Mouse (Mus musculus) forebrain, embryonic 14.5 days (tissue): ENCODE measurements around the gene Srxn1. TPM values are rescaled to one million over a fixed set of nuclear protein-coding genes. Genes with fewer than 3 reads are reported as not detected.

Source experiments
- ATAC-seq: fragments of 200-750 bp; cut with Nextera tagmentation; 2 replicates; pipeline ENCODE4 v1.8.0; 2017; ENCODE audit warnings: mild to moderate bottlenecking, moderate library complexity
- DNase-seq: peaks from one replicate; pipeline ENCODE4 v3.0.0-alpha.2; 2015; ENCODE audit warnings: low spot score
- H3K27ac ChIP-seq: fragments of 300-500 bp; sonication (generic); 2 replicates; pipeline ENCODE4 v1.5.1; 2014; ENCODE audit warnings: low read depth, mild to moderate bottlenecking, control low read depth, low read length, moderate library complexity
- H3K27me3 ChIP-seq: fragments of 300-500 bp; sonication (generic); replicated peaks from 2 replicates; pipeline ENCODE4 v1.6.1; 2014; ENCODE audit warnings: low read length, control low read depth, mixed read lengths; ENCODE audit not compliant: control insufficient read depth, insufficient read depth
- H3K36me3 ChIP-seq: fragments of 300-500 bp; sonication (generic); 2 replicates; pipeline ENCODE4 v1.6.1; 2014; ENCODE audit warnings: low read length, control low read depth; ENCODE audit not compliant: control insufficient read depth, insufficient read depth
- H3K4me1 ChIP-seq: fragments of 300-500 bp; sonication (generic); 2 replicates; pipeline ENCODE4 v1.6.1; 2014; ENCODE audit warnings: antibody characterized with exemption, low read length, control low read depth; ENCODE audit not compliant: control insufficient read depth, insufficient read depth
- H3K4me2 ChIP-seq: fragments of 300-500 bp; sonication (generic); 2 replicates; pipeline ENCODE4 v1.6.1; 2014; ENCODE audit warnings: mild to moderate bottlenecking, control low read depth, low read length
- H3K4me3 ChIP-seq: fragments of 300-500 bp; sonication (generic); 2 replicates; pipeline ENCODE4 v1.5.1; 2014; ENCODE audit warnings: low read depth, low read length, control low read depth
- H3K9ac ChIP-seq: fragments of 300-500 bp; sonication (generic); 2 replicates; pipeline ENCODE4 v1.6.1; 2014; ENCODE audit warnings: mild to moderate bottlenecking, low read length, control low read depth, moderate library complexity
- H3K9me3 ChIP-seq: fragments of 300-500 bp; sonication (generic); replicated peaks from 2 replicates; pipeline ENCODE4 v1.6.1; 2016; ENCODE audit warnings: low read length, control low read depth, mixed read lengths; ENCODE audit not compliant: control insufficient read depth
- WGBS: fragments of 180-500 bp; shearing (Covaris S2); extraction: QIAGEN DNeasy Blood & Tissue Kit; methylation state at CpG from one replicate; pipeline ENCODE4 v1.1.7; 2014; 5-methylcytosine and 5-hydroxymethylcytosine counted together
- polyA plus RNA-seq: library from polyadenylated mRNA; unstranded; fragments of >200 nt; fragmentation: Nextera tagmentation; extraction: Ambion mirVana; gene quantifications from 2 replicates; pipeline ENCODE4 v1.2.1, GENCODE M21; 2014

Gene Srxn1
- polyA plus RNA-seq, 1 experiment from 2014 or later: 12.0 TPM

DNA sequence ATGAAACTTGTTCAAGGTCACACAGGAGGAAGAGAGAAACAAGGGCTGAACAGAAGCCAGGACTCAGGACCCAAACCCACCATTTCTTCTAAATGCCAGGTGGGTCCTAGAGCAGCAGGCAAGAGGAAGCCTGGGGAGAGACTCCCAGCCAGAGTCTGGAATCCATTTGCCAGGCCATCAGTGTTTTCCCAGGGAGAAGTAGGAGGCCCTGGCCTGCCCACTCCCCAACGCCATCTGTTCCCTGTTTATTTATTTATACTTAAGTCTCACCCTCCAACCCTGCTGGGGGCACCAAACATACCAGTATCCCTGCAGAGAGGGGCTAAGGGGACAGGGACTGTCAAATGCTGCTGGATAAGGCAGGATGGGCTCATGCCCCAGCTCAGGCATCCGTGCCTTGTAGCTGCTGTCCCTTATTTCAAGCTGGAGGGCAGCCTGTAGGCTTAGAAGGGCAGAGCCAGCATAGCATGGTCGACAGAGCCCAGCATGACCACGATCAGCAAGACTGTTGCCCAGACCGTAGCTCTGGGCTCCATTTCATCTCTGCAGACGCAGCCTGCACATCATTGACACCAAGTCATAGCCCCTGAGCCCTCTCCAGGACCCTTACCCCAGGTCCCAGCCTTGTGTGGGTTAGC is 14.0 kb downstream of the Srxn1 start:
- DNase-seq (no peak), ATAC-seq (no peak)
- no peaks in the 10 kb centered on the region for H3K36me3 ChIP-seq
- H3K9ac ChIP-seq: no peak overlapping the region
- H3K27ac ChIP-seq: no peak overlapping the region
- WGBS: 65% methylated on average over 6 of the region's 6 CpGs
- no peaks in the 10 kb centered on the region for H3K9me3 ChIP-seq
- H3K4me3 ChIP-seq: no peak overlapping the region
- H3K27me3 ChIP-seq: no peaks in the 10 kb centered on the region
- no peak overlapping the region for H3K4me2 ChIP-seq
- peaks cover 6% of the 10 kb centered on the region; the same call in 1 of the 2 replicates for H3K4me1 ChIP-seq

DNA sequence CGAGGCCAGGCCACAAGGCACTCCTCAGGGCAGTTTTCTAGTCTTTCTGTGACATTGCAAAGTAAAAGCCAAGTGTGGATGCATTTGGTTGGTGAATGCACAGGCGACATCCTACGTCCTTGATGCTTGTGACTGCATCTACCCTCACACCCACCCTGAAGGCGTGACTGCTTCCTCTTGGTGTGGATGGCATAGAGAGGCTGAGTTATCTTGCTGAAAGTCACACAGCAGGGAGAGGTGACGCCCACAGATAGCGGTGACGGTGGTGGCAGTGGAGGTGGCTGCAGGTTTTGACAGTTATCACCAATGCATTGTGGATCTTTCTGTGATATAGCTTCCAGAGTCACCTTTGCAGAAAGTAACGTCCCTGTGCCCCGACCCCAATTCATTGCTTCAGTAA is 17.6 kb downstream of the Srxn1 start:
- H3K36me3 ChIP-seq: no peaks in the 10 kb centered on the region
- no peak overlapping the region for H3K4me2 ChIP-seq
- no peaks in the 10 kb centered on the region for H3K27me3 ChIP-seq
- WGBS: 80% methylated on average over 9 of the region's 9 CpGs
- no peak overlapping the region for H3K4me3 ChIP-seq
- ATAC-seq (no peak), DNase-seq (no peak)
- no peaks in the 10 kb centered on the region for H3K9me3 ChIP-seq
- H3K27ac ChIP-seq: no peak overlapping the region
- no peaks in the 10 kb centered on the region for H3K4me1 ChIP-seq
- H3K9ac ChIP-seq: no peak overlapping the region

DNA sequence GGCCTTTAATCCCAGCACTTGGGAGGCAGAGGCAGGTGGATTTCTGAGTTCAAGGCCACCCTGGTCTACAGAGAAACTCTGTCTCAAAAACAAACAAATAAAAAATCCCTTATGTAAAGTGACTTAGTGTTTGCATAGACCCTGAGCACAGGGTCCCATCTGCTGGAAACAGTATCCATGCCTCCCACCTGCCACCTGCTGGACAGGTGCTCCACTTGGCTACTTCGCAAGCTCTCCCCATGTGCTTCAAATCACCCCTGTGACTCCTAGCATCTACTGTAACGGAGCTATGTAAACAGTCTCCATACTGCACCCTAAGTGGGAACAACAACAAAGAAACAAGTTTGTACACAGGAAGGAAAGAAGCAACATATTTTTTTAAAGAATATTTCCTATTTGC is 23.3 kb downstream of the Srxn1 start:
- Histone ChIP-seq H3K9ac (no peak overlapping the region), H3K9me3 (no peaks in the 10 kb centered on the region), H3K4me2 (no peak overlapping the region), H3K36me3 (no peaks in the 10 kb centered on the region), H3K27me3 (no peaks in the 10 kb centered on the region), H3K4me1 (no peaks in the 10 kb centered on the region), H3K4me3 (no peak overlapping the region), H3K27ac (no peak overlapping the region)
- DNase-seq (no peak), ATAC-seq (no peak)
- WGBS: 71% methylated on average over 2 of the region's 2 CpGs

DNA sequence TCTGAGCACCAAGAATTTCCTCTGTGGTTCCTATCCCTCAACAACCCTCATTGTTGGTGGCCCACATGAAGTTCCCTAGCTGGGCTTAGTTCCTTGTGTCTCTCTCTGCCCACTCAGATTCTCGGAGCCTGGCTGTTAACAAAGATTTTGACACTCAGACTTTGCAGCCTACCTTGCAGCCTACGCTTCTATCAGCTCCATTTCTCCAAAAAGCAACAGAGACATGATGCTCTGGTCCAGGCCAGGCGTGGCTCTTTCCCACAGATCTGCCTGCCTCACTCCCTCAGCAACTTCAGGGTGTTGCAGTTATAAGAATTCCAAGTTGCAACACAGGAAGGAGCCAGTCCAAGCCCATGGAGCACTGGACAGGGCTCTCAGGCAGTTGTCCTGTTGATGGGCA is 24.5 kb downstream of the Srxn1 start:
- no peak for DNase-seq
- H3K27me3 ChIP-seq: no peaks in the 10 kb centered on the region
- no peaks in the 10 kb centered on the region for H3K4me1 ChIP-seq
- no peak overlapping the region for H3K27ac ChIP-seq
- H3K4me3 ChIP-seq: no peak overlapping the region
- no peak for ATAC-seq
- no peaks in the 10 kb centered on the region for H3K9me3 ChIP-seq
- WGBS: 67% methylated on average over 3 of the region's 3 CpGs
- H3K36me3 ChIP-seq: no peaks in the 10 kb centered on the region
- no peak overlapping the region for H3K9ac ChIP-seq
- no peak overlapping the region for H3K4me2 ChIP-seq

DNA sequence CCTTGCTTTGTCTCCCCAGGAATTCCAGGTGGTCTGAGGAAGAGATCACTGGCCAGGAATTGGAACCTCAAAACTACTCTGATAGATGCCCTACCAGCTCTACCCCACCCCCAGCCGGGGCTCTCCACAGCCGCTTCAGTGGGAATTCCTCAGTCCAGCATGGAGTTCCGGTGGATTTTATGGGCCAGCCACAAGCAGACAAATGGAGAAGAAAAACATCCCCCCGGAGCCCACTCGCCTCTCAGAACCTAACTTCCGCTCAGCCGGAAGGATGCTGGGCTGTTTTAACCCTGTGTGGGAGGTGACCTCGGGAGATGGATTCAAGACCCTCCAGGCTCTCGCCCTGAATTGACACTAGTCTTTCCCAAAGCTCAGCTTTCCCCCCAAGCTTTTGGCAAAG is 26.7 kb downstream of the Srxn1 start:
- Histone ChIP-seq H3K9me3 (no peaks in the 10 kb centered on the region), H3K4me2 (no peak overlapping the region), H3K27me3 (no peaks in the 10 kb centered on the region), H3K27ac (no peak overlapping the region), H3K4me1 (no peaks in the 10 kb centered on the region), H3K4me3 (no peak overlapping the region), H3K36me3 (no peaks in the 10 kb centered on the region), H3K9ac (no peak overlapping the region)
- ATAC-seq: no peak
- WGBS: 76% methylated on average over 9 of the region's 9 CpGs
- DNase-seq: no peak

DNA sequence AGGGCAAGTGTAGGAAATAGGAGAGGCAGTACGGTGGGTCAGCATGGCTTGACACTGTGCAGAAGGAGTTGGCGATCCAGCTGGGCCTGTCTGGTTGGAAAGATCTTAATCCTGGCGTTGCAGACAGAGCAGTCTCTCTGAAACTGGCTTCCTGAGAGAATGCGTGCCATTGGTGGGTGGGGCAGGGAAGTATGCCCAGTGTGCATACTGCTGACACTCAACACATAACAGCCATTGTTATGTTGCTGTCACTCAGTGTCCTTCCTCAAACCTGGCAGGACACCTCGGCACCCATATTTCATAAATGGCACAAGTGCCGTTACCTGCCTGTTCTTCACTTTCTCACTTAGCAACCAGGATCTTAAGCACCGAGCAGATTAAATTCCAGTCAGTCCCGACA is 27.4 kb downstream of the Srxn1 start:
- no peaks in the 10 kb centered on the region for H3K27me3 ChIP-seq
- ATAC-seq (no peak), DNase-seq (no peak)
- 81% methylated on average over 8 of the region's 8 CpGs for WGBS
- no peak overlapping the region for H3K27ac ChIP-seq
- no peak overlapping the region for H3K9ac ChIP-seq
- H3K36me3 ChIP-seq: no peaks in the 10 kb centered on the region
- H3K4me1 ChIP-seq: no peaks in the 10 kb centered on the region
- no peaks in the 10 kb centered on the region for H3K9me3 ChIP-seq
- H3K4me2 ChIP-seq: no peak overlapping the region
- no peak overlapping the region for H3K4me3 ChIP-seq

DNA sequence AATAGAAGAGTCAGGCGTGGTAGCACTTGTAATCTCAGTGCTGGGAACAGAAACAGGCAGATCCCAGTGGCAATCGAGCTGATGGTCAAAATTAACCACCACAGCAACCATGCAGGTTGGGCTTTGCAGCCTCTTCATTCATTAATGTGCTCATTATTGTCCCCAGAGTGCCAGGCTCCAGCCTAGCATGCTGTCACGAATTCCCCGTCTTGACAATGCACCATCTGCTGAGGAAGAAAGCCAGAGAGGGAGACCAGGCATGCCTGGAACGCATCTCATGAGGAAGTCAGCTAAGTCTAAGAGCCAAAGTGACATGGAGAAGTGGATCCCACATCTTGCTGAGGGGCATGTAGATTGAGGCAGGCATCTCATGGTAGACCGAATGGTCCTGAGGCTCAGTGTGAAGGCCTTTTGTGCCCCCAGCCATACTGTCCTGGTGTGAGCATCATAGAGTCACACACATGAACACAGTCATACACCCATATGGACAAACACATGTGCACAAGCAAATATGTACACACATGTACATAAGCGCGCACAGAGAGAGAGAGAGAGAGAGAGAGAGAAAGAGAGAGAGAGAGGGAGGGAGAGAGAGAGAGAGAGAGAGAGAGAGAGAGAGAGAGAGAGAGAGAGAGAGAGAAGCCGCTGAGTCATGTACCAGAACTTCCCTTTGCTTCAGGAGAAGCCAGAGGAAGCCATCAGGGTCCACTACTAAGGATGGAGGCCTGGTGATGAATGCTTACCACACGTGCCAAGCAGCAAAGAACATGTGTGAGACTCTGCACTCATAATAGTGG is 34.1 kb downstream of the Srxn1 start:
- Histone ChIP-seq H3K36me3 (no peaks in the 10 kb centered on the region), H3K27ac (peak overlapping the region; percentile 22; the same call in 1 of the 2 replicates)

DNA sequence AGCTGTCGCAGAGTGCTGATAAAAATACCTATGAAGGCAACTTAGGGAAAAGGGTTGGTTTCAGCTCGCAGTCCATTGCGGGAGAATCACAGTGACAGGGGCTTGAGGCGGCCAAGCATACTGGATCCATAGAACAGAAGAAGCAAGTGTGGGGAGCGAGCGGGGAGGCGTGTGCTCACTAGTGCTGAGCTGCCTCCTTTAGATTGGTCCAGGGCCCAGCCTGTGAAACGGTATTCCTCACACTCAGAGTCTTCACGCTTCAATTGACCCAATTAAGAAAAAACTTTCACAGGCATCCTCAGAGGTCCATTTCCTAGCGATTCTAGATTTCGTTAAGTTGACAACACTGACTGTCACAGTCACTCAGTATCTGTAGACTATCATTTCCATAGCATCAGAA is 35.6 kb downstream of the Srxn1 start:
- WGBS: 17% methylated on average over 11 of the region's 11 CpGs
- no peaks in the 10 kb centered on the region for H3K36me3 ChIP-seq
- no peaks in the 10 kb centered on the region for H3K9me3 ChIP-seq
- DNase-seq: no peak
- peaks cover 21% of the 10 kb centered on the region for H3K4me1 ChIP-seq
- H3K27me3 ChIP-seq: peaks cover 28% of the 10 kb centered on the region
- H3K4me3 ChIP-seq: no peak overlapping the region
- no peak for ATAC-seq
- H3K4me2 ChIP-seq: no peak overlapping the region
- no peak overlapping the region for H3K9ac ChIP-seq
- no peak overlapping the region for H3K27ac ChIP-seq

More for the DNA sequence above, 34.1 kb downstream of the Srxn1 start:
- peak; percentile 35; the same call in 1 of the 2 replicates for ATAC-seq
- Histone ChIP-seq H3K27me3 (peaks cover 20% of the 10 kb centered on the region), H3K4me2 (no peak overlapping the region), H3K4me1 (peaks cover 21% of the 10 kb centered on the region), H3K4me3 (no peak overlapping the region), H3K9ac (no peak overlapping the region), H3K9me3 (no peaks in the 10 kb centered on the region)
- DNase-seq: peak; percentile 73
- WGBS: 52% methylated on average over 10 of the region's 10 CpGs

DNA sequence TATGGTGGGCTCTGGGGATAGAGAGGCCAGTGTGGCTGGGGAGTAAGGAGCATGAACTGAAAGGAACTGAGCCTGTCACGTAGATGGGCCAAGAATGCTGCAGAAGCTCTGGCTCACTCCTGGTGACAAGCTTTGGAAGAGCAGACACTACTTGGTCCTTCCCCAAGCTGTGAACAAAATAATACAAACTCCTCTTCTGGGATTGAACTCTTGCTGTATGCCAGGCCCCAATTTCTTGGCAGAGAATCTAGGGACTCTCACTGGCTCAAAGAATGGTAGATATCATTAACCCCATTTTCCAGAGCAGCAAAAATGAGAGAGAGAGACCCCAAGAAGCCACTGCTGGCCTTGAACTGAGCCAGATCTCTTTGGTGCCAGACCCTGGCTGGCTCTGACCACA is 36.2 kb downstream of the Srxn1 start:
- Histone ChIP-seq H3K27ac (no peak overlapping the region), H3K36me3 (no peaks in the 10 kb centered on the region), H3K4me1 (peaks cover 21% of the 10 kb centered on the region), H3K27me3 (peaks cover 28% of the 10 kb centered on the region), H3K4me3 (no peak overlapping the region), H3K4me2 (peak overlapping the region; percentile 48), H3K9ac (peak overlapping the region; percentile 26; the same call in 1 of the 2 replicates), H3K9me3 (no peaks in the 10 kb centered on the region)
- no peak for ATAC-seq
- DNase-seq: no peak
- WGBS: 22% methylated on average over 1 of the region's 1 CpGs
